Mouse (Mus musculus) limb, embryonic 13.5 days (tissue): ENCODE measurements at regions not wholly inside any gene's neighbourhood (a gene's known extent, or its start where the extent isn't known, plus 50 kb on each side); places are given as distances from the start of the nearest gene placed in this dataset.

ENCODE experiments used
- ATAC-seq: fragments of 200-750 bp; cut with Nextera tagmentation; 2 replicates; pipeline ENCODE4 v1.8.0; 2017; ENCODE audit warnings: low read depth, moderate number of reproducible peaks, moderate TSS enrichment; ENCODE audit not compliant: low FRiP score
- H3K27ac ChIP-seq: fragments of 300-500 bp; sonication (generic); 2 replicates; pipeline ENCODE4 v1.5.1; 2015; ENCODE audit warnings: inconsistent platforms, mild to moderate bottlenecking, moderate library complexity
- H3K27me3 ChIP-seq: fragments of 300-500 bp; sonication (generic); 2 replicates; pipeline ENCODE4 v1.6.1; 2015; ENCODE audit warnings: mild to moderate bottlenecking, inconsistent platforms
- H3K36me3 ChIP-seq: fragments of 300-500 bp; sonication (generic); 2 replicates; pipeline ENCODE4 v1.6.1; 2015; ENCODE audit warnings: inconsistent platforms, mild to moderate bottlenecking, moderate library complexity
- H3K4me1 ChIP-seq: fragments of 300-500 bp; sonication (generic); 2 replicates; pipeline ENCODE4 v1.6.1; 2015; ENCODE audit warnings: inconsistent platforms
- H3K4me2 ChIP-seq: fragments of 300-500 bp; sonication (generic); replicated peaks from 2 replicates; pipeline ENCODE4 v1.6.1; 2015; ENCODE audit warnings: inconsistent platforms, mild to moderate bottlenecking, moderate library complexity
- H3K4me3 ChIP-seq: fragments of 300-500 bp; sonication (generic); 2 replicates; pipeline ENCODE4 v1.5.1; 2015; ENCODE audit warnings: moderate library complexity, mild to moderate bottlenecking, inconsistent platforms
- H3K9ac ChIP-seq: fragments of 300-500 bp; sonication (generic); 2 replicates; pipeline ENCODE4 v1.6.1; 2015; ENCODE audit warnings: mild to moderate bottlenecking, inconsistent platforms
- H3K9me3 ChIP-seq: fragments of 300-500 bp; sonication (generic); 2 replicates; pipeline ENCODE4 v1.6.1; 2016; ENCODE audit warnings: inconsistent platforms
- WGBS: fragments of 180-500 bp; shearing (Covaris S2); methylation state at CpG from one replicate; pipeline ENCODE4 v1.1.7; 2015; 5-methylcytosine and 5-hydroxymethylcytosine counted together

DNA sequence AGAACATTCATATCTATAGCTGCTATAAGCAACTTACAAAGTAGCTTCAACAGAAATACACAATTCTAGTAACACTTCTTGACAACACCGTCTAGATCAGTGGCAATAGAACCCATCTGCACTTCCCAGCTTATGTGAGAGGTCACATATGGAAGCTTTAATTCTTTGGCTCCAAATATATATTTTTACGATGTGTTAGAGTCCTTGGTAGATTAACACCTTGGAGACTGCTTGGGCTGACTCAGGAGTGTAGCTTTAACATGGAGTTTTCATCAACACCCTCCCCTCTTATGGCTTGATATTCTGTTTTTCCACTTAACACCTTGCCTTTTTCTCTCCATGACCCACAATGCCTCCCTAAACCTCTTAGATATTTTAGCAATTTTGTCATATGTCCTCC lies 221.1 kb downstream of the AI593442 start:
- no peak overlapping the region for H3K9ac ChIP-seq
- peaks cover 7% of the 10 kb centered on the region; the same call in 1 of the 2 replicates for H3K4me1 ChIP-seq
- peaks cover 14% of the 10 kb centered on the region for H3K27me3 ChIP-seq
- 27% methylated on average over 2 of the region's 2 CpGs for WGBS
- no peak overlapping the region for H3K4me2 ChIP-seq
- H3K4me3 ChIP-seq: no peak overlapping the region
- no peaks in the 10 kb centered on the region for H3K36me3 ChIP-seq
- no peaks in the 10 kb centered on the region for H3K9me3 ChIP-seq
- H3K27ac ChIP-seq: no peak overlapping the region
- ATAC-seq: peak; percentile 57; the same call in 1 of the 2 replicates

DNA sequence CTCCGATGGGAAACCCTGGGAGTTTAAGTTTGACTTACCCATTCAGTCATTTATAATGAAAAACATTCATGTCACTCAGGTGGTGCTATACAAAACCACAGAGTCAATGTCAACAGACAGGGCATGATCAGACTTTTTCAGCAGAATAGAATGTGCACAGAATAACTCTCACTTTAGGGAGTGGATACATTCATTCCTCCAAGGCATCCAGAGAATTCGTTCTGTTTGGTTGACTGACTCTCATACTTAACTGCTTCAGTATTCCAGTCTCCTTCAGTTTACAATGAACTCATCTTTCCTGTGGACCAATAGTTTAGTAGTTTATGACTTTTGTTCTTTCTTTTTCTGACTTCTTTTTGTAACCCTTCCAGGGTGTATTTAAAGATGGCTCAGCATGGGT lies 225.1 kb downstream of the AI593442 start:
- Histone ChIP-seq H3K4me2 (no peak overlapping the region), H3K27me3 (peaks cover under 1% of the 10 kb centered on the region; the same call in 1 of the 2 replicates), H3K9me3 (no peaks in the 10 kb centered on the region), H3K4me1 (peaks cover 7% of the 10 kb centered on the region; the same call in 1 of the 2 replicates), H3K9ac (no peak overlapping the region), H3K4me3 (no peak overlapping the region), H3K36me3 (no peaks in the 10 kb centered on the region), H3K27ac (no peak overlapping the region)
- ATAC-seq: no peak
- 74% methylated on average over 2 of the region's 2 CpGs for WGBS

- Histone ChIP-seq H3K27ac (no peak overlapping the region), H3K4me3 (no peak overlapping the region), H3K27me3 (no peaks in the 10 kb centered on the region), H3K36me3 (no peaks in the 10 kb centered on the region), H3K9ac (no peak overlapping the region), H3K4me2 (no peak overlapping the region), H3K4me1 (no peaks in the 10 kb centered on the region), H3K9me3 (no peaks in the 10 kb centered on the region)
- ATAC-seq: no peak
- WGBS: 75% methylated on average over 3 of the region's 3 CpGs
These were observed 227.8 kb downstream of the AI593442 start for GRCm38 (mm10) chr9:52451792-52452191.

DNA sequence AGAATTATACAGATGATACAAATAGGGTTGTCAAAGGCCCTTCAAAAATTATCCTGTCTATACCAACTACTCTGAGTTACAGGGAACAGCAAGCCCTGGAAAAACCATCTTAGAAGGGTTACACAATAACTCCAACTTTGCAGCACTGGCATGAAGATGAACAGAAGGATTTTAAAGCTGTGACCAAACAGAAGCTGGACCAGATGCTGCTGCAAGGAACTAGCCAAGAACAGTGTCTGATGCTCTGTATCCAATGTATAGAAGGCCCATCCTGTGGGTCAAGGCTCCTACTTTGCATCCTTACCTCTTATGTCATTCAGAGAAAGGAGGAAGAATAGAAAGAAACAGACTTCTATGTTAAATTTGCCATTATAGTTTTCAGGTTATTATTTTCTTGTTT lies 231.3 kb downstream of the AI593442 start:
- no peak for ATAC-seq
- no peaks in the 10 kb centered on the region for H3K27me3 ChIP-seq
- no peaks in the 10 kb centered on the region for H3K36me3 ChIP-seq

GRCm38 (mm10) chr9:52443228-52443627 lies 236.4 kb downstream of the AI593442 start:
- H3K9ac ChIP-seq: no peak overlapping the region
- H3K27me3 ChIP-seq: no peaks in the 10 kb centered on the region
- ATAC-seq: no peak
- no peaks in the 10 kb centered on the region for H3K36me3 ChIP-seq
- no peak overlapping the region for H3K27ac ChIP-seq
- H3K4me3 ChIP-seq: no peak overlapping the region
- H3K4me2 ChIP-seq: no peak overlapping the region
- 87% methylated on average over 7 of the region's 7 CpGs for WGBS
- H3K9me3 ChIP-seq: no peaks in the 10 kb centered on the region
- no peaks in the 10 kb centered on the region for H3K4me1 ChIP-seq

More for the DNA sequence above, 231.3 kb downstream of the AI593442 start:
- no peaks in the 10 kb centered on the region for H3K9me3 ChIP-seq
- no peaks in the 10 kb centered on the region for H3K4me1 ChIP-seq
- no peak overlapping the region for H3K27ac ChIP-seq
- no peak overlapping the region for H3K4me2 ChIP-seq
- no peak overlapping the region for H3K9ac ChIP-seq
- H3K4me3 ChIP-seq: no peak overlapping the region

- 73% methylated on average over 4 of the region's 4 CpGs for WGBS
- no peak for ATAC-seq
- no peaks in the 10 kb centered on the region for H3K36me3 ChIP-seq
These were observed 245.4 kb downstream of the AI593442 start for GRCm38 (mm10) chr9:52434215-52434614.

GRCm38 (mm10) chr9:52425413-52425812 lies 254.2 kb downstream of the AI593442 start:
- no peak overlapping the region for H3K4me2 ChIP-seq
- no peaks in the 10 kb centered on the region for H3K27me3 ChIP-seq
- no peak overlapping the region for H3K27ac ChIP-seq
- no peaks in the 10 kb centered on the region for H3K36me3 ChIP-seq
- 54% methylated on average over 4 of the region's 4 CpGs for WGBS
- no peaks in the 10 kb centered on the region for H3K9me3 ChIP-seq
- no peak overlapping the region for H3K4me3 ChIP-seq
- H3K4me1 ChIP-seq: no peaks in the 10 kb centered on the region
- no peak for ATAC-seq
- H3K9ac ChIP-seq: no peak overlapping the region

More at GRCm38 (mm10) chr9:52434215-52434614, 245.4 kb downstream of the AI593442 start:
- Histone ChIP-seq H3K4me3 (no peak overlapping the region), H3K27ac (no peak overlapping the region), H3K9me3 (no peaks in the 10 kb centered on the region), H3K27me3 (no peaks in the 10 kb centered on the region), H3K4me2 (no peak overlapping the region), H3K4me1 (no peaks in the 10 kb centered on the region), H3K9ac (no peak overlapping the region)

- WGBS: 74% methylated on average over 3 of the region's 3 CpGs
- Histone ChIP-seq H3K36me3 (no peaks in the 10 kb centered on the region), H3K9ac (no peak overlapping the region), H3K9me3 (no peaks in the 10 kb centered on the region), H3K4me1 (no peaks in the 10 kb centered on the region), H3K27ac (no peak overlapping the region), H3K27me3 (no peaks in the 10 kb centered on the region), H3K4me2 (no peak overlapping the region), H3K4me3 (no peak overlapping the region)
- no peak for ATAC-seq
These were observed 254.2 kb upstream of the Zc3h12c start for GRCm38 (mm10) chr9:52422622-52423021.

DNA sequence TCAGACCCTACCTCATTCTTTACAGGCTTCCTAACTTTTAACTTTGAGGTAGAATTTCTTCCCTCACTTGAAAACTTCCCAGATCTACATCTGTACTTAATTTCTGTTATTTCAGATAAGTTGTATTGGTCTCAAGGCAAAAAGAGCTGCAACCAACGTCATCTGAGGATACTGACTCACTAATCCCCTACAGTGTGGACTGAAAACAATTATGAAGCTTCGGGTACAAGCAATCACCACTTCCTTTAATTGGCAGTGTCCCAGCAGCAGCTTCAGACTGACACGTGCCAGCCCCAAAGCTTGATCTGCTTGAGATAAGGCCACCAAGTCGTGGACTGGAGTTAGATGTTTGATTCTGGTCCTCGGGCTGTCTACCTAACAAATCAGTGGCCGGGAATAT lies 247.3 kb upstream of the Zc3h12c start:
- Histone ChIP-seq H3K4me2 (no peak overlapping the region), H3K27me3 (no peaks in the 10 kb centered on the region), H3K9ac (no peak overlapping the region), H3K27ac (no peak overlapping the region), H3K4me3 (no peak overlapping the region), H3K9me3 (no peaks in the 10 kb centered on the region), H3K36me3 (no peaks in the 10 kb centered on the region), H3K4me1 (no peaks in the 10 kb centered on the region)
- no peak for ATAC-seq
- 40% methylated on average over 6 of the region's 6 CpGs for WGBS

DNA sequence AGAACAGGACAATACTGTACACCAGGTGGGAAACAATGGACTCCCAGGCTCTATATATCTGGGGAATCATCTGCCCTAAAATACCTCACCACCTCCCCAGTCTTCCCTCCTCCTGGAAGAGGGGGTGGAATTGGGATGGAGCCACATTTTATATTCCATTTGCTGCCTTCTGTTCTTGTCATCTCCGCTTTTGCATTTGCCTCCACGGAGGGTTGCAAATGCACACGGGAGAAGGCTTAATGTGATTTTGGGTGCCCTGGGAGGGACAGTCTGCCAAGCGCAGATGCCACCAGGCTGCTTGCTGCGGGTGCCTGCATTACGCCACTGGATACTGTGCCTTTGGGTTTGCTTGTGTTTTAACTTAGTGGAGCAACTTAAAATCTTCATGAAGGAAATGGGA lies 239.5 kb upstream of the Zc3h12c start:
- WGBS: 84% methylated on average over 6 of the region's 6 CpGs
- no peaks in the 10 kb centered on the region for H3K4me1 ChIP-seq
- no peak overlapping the region for H3K4me3 ChIP-seq
- H3K36me3 ChIP-seq: no peaks in the 10 kb centered on the region
- H3K27ac ChIP-seq: no peak overlapping the region
- no peak overlapping the region for H3K9ac ChIP-seq
- 0 out of 2 replicates have a peak, but pooled peaks cover 7% of the 10 kb centered on the region for H3K9me3 ChIP-seq
- H3K27me3 ChIP-seq: no peaks in the 10 kb centered on the region
- no peak for ATAC-seq
- no peak overlapping the region for H3K4me2 ChIP-seq

- 0 out of 2 replicates have a peak, but pooled peaks cover 7% of the 10 kb centered on the region for H3K9me3 ChIP-seq
- no peak overlapping the region for H3K9ac ChIP-seq
- no peak overlapping the region for H3K4me3 ChIP-seq
- no peaks in the 10 kb centered on the region for H3K27me3 ChIP-seq
- ATAC-seq: no peak
- whole genome bisulfite sequencing: 67% methylated on average over 2 of the region's 2 CpGs
- H3K27ac ChIP-seq: no peak overlapping the region
- H3K4me1 ChIP-seq: no peaks in the 10 kb centered on the region
- no peaks in the 10 kb centered on the region for H3K36me3 ChIP-seq
- no peak overlapping the region for H3K4me2 ChIP-seq
These were observed 234.1 kb upstream of the Zc3h12c start for GRCm38 (mm10) chr9:52402496-52402895.

DNA sequence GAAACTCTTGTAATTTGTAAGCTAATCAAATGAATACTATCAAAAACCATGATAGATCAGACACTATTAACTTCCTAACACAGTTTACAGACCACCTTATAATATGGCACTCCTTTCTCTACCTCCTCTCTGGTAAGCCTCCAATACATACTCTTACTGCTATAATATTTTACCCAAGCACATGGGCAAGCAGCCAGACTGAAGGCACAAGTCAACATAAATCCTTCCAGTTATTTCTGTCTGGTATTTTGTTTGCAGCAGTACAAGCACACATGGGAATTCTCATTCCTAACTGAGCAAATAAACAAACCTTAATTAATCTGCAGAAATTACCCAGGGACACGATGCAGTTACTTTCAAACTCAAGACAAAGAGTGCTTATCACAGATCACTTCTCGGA lies 210.7 kb upstream of the Zc3h12c start:
- H3K4me1 ChIP-seq: no peaks in the 10 kb centered on the region
- H3K36me3 ChIP-seq: no peaks in the 10 kb centered on the region
- no peaks in the 10 kb centered on the region for H3K27me3 ChIP-seq
- H3K9me3 ChIP-seq: no peaks in the 10 kb centered on the region
- H3K27ac ChIP-seq: no peak overlapping the region
- WGBS: 65% methylated on average over 2 of the region's 2 CpGs
- no peak overlapping the region for H3K9ac ChIP-seq
- H3K4me3 ChIP-seq: no peak overlapping the region
- no peak overlapping the region for H3K4me2 ChIP-seq
- ATAC-seq: no peak

DNA sequence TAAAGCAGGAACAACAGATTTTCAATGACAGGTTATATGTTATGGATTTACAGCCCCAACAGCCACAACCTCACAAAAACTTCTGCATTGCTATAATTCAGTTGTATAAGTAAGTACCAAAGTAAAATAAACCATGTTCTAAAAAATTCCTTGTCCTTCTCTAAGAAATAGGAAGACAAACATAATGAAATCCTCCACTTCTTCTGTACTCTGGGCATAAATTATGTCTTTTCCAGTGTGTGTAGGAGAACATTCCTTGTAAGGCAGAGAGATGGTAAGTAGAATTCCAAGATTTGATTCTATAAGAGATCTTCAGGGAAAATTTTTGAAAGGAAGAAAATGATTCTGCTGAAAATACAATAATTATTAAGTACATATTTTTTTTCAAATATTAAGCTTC lies 209.4 kb upstream of the Zc3h12c start:
- no peak overlapping the region for H3K4me2 ChIP-seq
- no peak for ATAC-seq
- H3K36me3 ChIP-seq: no peaks in the 10 kb centered on the region
- no peaks in the 10 kb centered on the region for H3K9me3 ChIP-seq
- no peak overlapping the region for H3K9ac ChIP-seq
- no peaks in the 10 kb centered on the region for H3K4me1 ChIP-seq
- no peaks in the 10 kb centered on the region for H3K27me3 ChIP-seq
- no peak overlapping the region for H3K27ac ChIP-seq
- H3K4me3 ChIP-seq: no peak overlapping the region
